Mouse (Mus musculus) c-Kit-positive CD71-positive TER-119-positive erythroid progenitor cells, embryonic 14.5 days (primary cell): ENCODE results near the gene Cfi.

Experiments used
- DNase-seq: peaks from one replicate; pipeline ENCODE4 v3.0.0-alpha.2; 2013; ENCODE audit warnings: low spot score

The Cfi gene

DNA sequence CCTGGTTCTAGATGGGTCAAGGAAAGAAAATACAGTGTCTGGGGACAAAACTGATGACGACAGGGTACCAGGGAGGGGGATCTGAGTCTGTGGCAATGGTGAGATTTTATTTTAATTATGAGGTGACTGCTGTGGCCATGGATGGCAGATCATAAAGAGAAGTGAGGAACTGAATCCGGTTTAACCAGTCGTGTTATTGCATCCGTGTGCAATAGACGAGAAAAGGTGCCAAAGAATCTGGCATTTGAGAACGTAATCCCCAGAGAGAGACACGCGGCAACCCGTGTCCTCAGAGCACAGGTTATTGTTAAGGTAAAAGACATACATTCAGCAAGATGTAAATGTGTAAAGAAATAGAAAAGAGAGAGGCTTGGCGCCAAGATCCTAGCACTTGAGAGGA lies 41.6 kb downstream of the Cfi start:
- no peak for DNase-seq

DNA sequence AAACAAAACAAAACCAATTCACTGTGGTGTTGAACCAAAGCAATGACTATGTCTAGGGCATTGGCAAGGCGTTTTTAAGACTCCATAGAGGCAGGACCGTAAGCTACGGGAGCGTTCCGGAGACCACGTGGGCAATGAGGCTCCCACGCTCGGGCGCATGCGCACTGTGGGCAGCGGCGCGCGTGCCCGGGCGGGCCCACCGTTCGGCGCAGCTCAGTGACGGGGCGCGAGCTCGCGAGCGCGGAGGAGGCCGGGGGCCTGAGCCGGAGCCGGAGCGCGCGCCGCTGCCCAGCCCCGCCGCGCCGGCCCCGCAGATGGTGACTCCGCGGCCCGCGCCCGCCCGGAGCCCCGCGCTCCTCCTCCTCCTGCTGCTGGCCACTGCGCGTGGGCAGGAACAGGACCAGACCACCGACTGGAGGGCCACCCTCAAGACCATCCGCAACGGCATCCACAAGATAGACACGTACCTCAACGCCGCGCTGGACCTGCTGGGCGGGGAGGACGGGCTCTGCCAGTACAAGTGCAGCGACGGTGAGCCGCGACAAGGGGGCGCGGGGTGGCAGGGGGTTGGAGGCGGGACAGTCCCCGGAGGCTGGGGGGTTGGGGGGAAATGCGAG lies 42.8 kb downstream of the Cfi start, which contains the start of gene Pla2g12a:
TSS of gene Pla2g12a (plus strand) at position 202 of the 617 bp plus-strand sequence.
- peak; percentile 77 for DNase-seq

DNA sequence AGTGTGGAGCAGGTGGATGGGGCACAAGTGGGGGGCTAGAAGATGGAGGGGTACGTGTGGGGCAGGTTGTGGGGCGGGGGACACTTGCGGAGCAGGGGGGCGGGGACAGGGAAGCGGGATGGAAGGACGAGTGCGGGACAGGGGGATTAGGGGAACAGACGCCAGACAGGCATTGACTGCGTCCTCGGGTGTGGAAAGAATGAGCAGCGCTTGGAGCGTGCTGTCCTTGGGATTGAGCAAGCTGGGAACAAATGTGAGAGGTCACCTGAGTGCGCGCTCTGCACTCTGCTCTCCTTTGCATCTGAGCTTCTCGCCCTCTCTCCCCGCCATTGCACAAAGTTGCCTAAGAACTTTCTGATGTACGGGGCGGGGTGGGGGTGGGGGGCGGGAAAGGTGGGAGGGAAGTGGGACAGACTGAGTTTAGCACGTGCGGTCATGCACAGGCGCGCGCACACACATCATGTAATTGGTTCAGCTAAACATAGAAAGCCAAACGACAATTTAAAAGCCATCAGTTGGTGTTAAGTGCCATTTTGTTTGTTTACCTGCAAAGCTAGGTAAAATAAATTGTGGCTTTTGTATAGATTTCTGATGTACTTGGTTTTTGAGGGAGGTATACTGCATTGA lies 43.6 kb downstream of the Cfi start:
- DNase-seq: peak; percentile 43

DNA sequence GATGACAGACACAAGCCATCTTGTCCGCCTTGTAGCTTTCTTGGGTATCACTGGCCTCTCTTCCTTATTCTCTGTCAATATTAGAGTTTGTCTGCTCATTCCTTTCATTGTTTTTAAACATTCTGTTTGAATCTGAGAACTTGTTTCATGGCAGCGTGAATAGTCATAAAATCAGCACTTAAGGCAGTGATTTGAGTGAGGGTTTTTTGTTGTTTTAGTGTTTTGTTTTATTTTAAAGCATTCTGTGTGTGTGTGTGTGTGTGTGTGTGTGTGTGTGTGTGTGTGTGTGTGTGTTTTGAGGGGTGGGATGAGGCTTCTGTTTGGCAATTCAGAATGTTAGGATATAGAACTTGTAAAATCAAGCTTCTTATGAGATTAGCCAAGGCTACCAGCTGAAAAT lies 44.2 kb downstream of the Cfi start:
- no peak for DNase-seq

DNA sequence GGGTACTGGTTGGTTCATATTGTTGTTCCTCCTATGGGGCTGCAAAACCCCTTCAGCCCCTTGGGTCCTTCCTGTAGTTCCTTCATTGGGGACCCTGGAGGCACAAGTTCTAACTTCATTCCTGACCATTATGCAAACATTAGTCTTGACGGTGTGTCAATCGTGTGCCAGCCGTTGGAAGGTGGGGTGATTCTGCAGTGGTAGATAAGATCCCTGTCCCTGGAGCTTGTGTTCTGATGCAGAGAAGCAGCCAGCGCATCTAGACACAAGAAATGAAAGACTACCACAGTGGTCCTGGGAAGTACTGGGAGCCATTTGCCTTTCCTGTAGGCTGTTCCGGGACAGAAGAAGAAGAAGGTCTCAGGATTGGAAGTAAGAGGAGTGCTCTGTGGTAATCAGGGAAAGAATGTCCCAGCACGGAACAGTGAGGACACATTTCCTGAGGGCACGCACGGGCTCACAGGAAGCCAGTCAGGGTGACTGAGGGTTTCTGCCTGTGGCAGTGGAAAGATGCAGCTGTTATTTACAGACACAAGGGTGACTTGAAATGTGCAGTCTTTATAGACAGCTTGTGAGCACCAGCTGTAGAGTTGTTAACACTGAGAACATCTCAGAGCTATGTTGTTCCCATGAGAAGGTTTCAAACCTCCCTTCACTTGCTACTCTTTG lies 45.4 kb downstream of the Cfi start:
- peak; percentile 75 for DNase-seq

DNA sequence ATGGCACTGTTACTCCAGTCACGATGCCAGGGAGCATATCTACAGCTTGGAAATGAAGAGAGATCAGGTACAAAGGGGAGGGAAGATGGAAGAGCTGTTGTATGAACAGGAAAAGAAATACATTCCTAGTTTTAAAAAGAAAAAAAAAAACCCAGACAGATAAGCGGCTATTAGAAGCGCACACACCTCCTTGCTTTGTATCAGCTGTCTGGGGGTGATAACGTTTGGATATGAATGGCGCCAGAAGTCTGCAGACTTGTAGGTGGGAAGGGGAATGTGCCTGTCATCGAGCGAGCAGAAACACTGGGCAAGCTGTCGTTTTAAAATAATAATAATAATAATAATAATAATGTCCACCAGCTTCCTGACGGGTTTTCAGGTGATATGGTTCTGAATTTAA lies 49.9 kb downstream of the Cfi start:
- DNase-seq: no peak

DNA sequence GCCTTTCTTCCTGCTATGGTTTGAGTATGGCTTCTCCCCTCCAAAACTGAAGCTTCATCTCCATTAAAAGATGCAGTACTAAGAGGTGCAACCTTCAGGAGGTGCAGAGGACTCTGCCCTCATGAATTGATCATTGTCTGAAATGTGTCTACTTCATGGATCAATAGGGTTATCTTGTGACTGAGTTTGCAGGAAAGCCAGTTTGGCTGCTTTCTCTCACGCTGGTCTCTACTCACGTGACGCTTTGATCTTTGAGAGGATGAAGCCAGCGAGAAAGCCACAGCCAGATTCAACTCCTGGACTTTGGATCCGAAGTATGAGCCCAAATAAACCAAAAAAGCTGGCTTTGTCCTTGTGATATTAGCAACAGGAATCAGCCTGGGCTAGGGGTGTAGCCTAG lies 50.7 kb downstream of the Cfi start:
- DNase-seq: no peak

DNA sequence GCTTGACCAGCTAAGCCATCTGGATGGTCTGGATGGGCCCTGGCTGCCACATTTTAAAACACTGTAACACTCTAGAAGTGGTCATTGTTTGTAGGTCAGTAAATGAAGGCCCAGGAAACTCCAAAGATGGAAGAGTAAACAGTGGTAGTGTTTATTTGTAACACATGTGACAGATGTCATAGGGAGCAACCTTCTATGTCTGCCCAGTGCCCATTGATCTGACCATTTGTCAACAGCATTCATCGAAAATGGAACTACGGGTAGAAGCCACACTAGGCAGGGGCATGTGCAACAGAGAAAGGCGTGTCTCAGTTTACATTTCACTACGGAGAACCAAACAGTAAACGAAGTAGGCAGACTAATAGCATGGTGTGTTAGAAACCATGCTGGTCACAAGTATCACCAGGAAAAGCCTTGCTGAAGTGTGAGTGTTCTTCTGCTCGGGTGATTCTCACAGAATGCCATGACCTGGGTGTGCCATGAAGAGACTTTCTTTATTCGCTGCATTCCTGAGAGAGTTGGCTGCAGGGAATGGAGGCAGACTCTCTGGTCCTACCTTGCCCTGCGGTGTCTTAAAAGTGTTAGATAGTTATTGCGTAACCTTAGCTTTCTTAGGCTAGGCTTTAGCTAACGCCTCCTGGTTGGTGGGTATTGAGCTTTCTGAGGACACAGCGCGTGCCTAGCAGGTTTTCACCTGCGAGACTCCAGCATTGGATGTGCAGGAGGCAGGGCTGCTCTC lies 52.3 kb downstream of the Cfi start:
- no peak for DNase-seq

DNA sequence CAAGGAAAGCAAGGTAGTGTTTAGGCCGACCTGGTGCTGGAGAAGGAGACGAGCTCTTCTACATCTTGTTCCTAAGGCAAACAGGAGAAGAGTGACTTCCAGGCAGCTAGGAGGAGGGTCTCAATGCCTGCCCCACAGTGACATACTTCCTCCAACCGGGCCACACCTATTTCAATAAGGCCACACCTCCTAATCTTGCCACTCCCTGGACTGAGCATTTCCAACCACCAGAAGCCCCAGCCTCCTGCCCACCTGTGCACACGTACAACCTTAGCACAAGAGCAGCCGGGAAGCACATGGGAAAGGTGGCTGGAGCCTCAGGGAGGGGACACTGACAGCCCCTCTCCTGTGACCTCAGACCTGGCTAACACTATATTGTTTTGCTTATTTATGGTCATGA lies 56.3 kb downstream of the Cfi start:
- no peak for DNase-seq

DNA sequence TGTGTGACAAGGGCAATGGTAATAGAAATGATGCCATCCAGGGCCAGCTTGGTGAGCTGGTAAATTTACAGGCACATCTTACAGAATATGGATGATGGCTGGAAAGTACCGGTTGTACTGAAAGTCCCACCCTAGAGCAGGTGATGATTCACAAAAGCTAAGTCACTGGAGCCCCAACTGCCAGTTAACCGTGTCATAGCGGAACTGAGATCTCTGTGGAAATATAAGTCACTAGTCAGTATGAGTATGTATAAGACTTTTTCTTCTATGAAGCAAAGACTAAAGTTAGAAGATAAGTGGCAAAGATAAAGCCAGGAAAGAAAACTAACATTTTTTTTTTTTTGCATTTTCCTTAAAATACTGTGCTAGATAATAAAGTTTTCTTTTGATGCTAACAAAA lies 57.5 kb downstream of the Cfi start:
- DNase-seq: no peak

DNA sequence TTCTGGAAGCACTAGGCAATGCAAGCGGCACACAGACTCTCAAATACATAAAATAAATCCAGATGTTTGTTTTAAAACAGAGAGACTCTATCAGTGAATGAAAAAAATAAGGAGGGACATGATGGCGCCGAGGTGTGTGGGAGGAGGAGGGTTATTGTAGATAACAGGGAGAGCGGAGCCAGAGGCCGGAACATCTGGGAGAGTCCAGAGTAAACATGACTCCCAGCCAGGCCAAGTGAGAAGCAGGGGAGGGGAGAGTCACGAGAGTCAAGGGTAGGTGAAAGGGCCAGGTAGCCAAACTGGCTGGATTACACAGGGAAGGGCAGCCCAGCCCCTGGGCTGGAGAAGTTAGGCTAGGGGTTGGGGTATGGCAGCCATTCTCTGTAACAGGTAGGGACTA lies 60.9 kb downstream of the Cfi start:
- no peak for DNase-seq

DNA sequence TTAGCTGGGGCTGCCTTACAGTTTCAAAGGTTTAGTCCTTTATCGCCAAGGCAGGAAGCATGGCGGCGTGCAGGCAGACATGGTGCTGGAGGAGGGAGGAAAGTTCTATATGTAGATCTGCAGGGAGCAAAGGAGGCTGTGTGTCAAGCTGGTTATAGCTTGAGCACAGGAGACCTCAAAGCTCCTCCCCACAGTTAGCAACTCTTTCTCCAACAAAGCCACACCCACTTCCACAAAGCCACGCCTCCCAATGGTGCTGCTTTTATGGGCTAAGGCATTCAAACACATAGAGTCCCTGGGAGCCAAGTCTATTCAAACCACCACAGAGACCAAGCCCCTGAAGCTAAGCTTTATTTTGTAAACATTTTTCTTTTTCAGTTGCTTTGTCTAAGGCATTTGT lies 63.2 kb downstream of the Cfi start:
- peak; percentile 56 for DNase-seq

DNA sequence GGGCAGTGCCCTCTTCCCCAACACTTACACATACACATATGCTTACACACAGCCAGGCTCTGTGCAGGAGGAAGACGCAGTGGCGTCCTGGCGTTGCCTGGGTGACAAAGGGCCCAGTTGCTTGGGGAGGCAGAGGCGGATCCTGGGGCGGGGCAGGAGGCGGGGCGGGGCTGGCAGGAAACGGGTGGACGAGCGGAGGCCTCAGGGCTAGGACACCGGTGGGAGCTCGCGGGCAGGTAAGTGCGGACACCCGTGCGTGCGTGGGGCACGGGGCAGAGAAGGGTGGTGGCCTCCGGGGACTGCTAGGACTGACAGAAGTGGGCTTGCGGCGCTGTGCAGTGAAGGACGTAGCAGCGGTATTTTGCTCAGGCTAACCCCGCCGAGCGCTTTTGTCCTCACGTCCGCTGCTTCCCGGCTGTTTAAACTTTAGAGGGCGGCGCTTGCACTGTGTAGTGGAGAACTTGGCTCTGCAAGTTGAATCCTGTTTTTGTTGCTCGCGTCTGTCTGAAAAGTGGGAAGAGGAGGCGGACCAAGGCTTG lies 65.7 kb downstream of the Cfi start, which contains the start of gene Casp6:
TSS of gene Casp6 (plus strand) at position 155 of the 539 bp plus-strand sequence.
- DNase-seq: peak; percentile 72

DNA sequence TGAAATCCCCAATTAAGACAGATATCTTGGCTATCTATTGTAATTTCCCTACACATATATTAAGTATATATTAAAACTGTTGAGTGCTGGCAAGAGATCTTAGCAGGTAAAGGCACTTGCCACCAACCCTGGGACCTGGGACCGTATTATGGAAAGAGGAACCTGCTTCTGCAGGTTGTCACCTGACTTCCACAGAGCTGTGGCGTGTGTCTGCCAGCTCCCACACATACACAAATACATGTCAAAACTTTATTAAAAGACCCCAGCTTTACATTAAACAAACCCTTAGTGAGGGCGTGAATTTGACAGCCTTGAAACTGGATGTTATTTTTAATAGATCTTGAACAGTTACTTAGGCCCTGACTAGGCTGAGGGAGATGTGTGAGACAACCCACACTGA lies 67.7 kb downstream of the Cfi start:
- no peak for DNase-seq

DNA sequence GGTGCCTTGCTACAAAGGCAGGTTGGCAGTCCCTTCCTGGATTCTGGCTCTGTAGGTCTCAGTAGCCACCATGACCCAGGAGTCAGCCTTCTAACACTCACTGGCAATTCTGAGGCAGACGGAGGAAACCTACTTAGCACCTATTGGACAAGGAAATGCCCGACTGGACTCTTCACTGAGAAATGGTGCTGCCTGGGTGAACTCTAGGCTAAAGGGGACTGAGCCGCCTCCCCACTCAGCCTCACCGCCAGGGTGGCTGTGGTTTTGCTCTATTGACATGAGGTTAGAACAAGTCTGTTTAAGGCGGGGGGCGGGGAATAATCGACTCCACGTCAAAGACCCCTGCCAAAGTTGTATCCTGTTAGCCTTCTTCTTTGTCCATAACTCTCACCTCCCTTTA lies 68.2 kb downstream of the Cfi start:
- DNase-seq: no peak

DNA sequence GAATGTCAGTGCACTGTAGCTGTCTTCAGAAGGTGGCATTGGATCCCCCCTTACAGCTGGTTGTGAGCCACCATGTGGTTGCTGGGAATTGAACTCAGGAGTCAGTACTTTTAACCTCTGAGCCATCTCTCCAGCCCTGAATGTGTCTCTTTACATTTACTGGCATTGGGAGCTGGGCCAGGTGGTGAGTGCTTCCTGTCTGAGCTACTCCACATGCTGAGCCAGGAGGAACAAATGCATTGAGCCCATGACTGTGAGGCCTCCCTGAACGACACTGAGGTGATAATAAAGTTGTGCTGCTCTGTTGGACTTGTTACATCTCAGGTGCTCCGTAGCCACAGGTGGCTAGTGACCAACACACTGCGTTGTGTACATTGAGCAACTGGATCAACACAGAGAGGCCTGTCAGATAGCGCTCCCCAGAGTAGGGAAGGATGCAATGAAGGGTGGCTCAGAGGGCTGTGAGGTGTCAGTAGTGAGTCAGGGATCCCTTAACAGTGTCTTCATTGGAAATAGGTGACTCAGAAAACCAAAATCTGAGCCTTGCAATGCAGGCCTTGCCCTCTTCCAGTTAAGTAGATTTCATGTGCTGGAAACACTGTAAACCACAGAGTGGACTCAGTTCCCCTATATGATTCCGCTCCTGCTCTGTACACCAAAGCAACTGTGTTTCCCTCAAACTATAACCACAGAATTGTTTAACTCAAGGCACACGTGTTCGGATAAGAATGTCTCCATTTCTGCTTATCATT lies 68.9 kb downstream of the Cfi start:
- no peak for DNase-seq

DNA sequence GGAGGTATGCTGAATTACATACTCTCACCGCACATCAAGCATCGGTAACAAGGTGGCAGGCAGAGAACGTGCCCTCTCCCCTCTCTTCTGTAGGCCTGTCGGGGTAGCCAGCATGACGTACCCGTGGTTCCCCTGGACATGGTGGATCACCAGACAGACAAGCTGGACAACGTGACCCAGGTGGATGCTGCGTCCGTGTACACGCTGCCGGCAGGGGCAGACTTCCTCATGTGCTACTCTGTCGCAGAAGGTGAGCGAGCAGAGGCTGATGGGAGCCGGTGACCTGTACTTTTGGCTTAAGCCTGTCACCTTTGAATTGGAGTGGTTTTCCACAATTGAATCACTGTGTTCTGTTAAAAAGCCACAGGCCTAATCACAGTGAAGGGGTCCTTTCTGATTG lies 76.3 kb downstream of the Cfi start:
- no peak for DNase-seq

DNA sequence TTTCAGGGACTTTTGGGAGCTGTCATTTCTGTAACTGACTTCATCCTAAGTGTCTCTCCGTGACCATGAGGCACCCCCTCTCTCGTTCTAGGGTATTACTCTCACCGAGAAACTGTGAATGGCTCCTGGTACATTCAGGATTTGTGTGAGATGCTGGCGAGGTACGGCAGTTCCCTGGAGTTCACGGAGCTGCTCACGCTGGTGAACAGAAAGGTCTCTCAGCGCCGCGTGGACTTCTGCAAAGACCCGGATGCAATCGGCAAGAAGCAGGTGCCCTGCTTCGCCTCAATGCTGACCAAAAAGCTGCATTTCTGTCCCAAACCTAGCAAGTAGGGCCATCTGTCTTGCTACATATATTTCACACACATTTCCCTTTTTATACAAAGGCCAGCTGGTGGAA lies 77.6 kb downstream of the Cfi start:
- no peak for DNase-seq

DNA sequence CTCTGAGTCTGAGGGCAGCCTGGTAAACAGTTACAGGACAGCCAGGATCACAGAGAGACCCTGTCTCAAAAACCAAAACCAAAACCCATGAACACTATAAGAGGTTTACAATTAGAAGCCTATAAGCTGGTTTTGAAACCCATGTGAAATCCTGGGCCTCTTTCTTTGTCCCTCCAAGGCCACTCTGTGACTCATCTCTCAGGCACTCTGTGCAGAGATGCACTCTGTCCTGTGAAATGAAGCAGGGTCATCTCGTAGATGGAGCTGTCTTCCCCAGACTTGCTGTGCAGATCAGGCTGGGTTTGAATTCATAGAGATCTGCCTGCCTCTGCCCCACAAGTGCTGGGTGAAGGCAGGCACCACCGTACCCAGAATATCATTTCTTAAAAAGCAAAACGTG lies 81.7 kb downstream of the Cfi start:
- DNase-seq: no peak

DNA sequence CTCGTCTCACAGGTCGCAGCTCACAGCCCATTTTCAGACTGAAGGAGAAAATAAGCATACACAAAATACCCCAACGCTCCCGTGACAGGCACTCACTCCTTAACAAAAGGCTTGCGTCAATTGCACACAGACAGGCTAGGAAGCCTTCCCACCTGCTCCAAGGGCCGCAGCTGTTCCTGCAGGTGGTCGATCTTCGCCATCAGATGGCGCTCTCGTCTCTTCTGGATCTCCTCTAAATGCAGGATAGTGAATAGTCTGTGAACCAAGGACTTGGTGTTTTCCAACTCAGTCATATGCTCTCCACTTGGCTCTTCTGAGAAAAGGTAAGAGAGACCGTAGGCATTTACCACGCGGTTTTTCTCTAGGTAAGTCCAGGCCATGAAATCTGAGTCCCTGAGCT lies 82.8 kb downstream of the Cfi start:
- no peak for DNase-seq

DNA sequence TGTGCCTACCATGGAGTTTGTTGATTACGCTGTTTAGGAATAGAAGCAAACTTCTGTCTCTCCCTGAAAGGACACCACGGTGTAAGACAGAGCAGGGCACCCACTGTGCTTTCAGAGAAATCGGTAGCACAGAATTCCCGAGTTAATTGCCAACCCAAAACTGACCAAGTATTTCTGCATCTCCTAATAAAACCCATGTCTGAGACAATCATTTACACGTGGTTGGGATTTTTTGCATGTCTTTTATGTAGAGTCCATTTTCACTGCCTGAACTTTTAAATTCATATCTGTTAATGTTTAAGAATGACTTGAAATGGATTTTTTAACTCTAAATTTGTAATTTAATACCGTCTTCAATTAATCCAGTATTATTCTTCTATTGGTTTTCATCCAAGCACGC lies 87.9 kb downstream of the Cfi start:
- no peak for DNase-seq
